34 mouse cellular contexts compared by ENCODE assay signal in the genomic region with DNA sequence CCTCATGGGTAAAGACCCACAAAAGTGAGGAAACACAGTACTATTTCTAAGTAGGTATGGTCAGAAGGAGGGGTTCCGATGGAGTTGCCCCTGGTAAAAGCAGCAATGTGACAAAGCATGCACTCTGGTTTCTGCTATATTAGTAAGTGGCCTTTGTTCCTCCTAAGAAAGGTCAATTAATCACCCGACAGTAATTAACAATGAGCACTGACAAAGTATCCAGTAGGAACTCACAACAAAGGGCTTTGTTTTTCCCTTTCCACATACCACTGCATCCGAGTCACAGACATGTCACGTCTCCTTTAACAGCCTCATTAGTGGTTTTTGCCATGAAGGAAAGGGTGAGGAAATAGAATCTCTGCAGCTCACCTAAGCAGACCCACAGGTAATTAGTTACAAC.
"Had no signal": no experiment of that assay in that cellular context is flagged by ENCODE, and none has a peak within 500 bp of the region (broad histone marks: within the 10 kb centered on the region; RNA-seq: fewer than 3 reads in every experiment).

No protein-coding gene starts in this region.

- H3K4me3 ChIP-seq: heart, embryonic 10.5 days; heart, embryonic 12.5 days; heart, embryonic 13.5 days; heart, embryonic 15.5 days; hindbrain, embryonic 10.5 days; hindbrain, embryonic 12.5 days; hindbrain, embryonic 13.5 days; hindbrain, embryonic 15.5 days; intestine, embryonic 15.5 days; kidney, embryonic 15.5 days; layer of hippocampus, adult 2 months had no signal

- H3K36me3 ChIP-seq: heart, embryonic 10.5 days; heart, embryonic 12.5 days; heart, embryonic 13.5 days; heart, embryonic 15.5 days; hindbrain, embryonic 10.5 days; hindbrain, embryonic 12.5 days; hindbrain, embryonic 13.5 days; hindbrain, embryonic 15.5 days; intestine, embryonic 15.5 days; kidney, embryonic 15.5 days had no signal

- H3K4me1 ChIP-seq: heart, embryonic 10.5 days; heart, embryonic 12.5 days; heart, embryonic 13.5 days; heart, embryonic 15.5 days; hindbrain, embryonic 10.5 days; hindbrain, embryonic 12.5 days; hindbrain, embryonic 15.5 days; intestine, embryonic 15.5 days; kidney, embryonic 15.5 days had no signal

- ATAC-seq: hindbrain, embryonic 16.5 days; hindbrain, postnatal 0 days; inflammation-experienced regulatory T-cells, adult 6 months; intestine, embryonic 15.5 days; intestine, embryonic 16.5 days had no signal

- DNase-seq: heart, postnatal 10 days; heart, postnatal 14 days; heart, postnatal 36 days; heart, postnatal 4 days; kidney, adult 11 months; kidney, adult 18-20 months; kidney, adult 2 months; kidney, adult 8-10 months; kidney, adult 9 months; kidney, postnatal 10 days; kidney, postnatal 14 days; kidney, postnatal 25 days; kidney, postnatal 36 days; kidney, postnatal 4 days; layer of hippocampus, adult 9-11 months; layer of hippocampus, postnatal 36 days had no signal

- H3K27ac ChIP-seq: heart, embryonic 10.5 days; heart, embryonic 13.5 days; heart, embryonic 15.5 days; hindbrain, embryonic 10.5 days; hindbrain, embryonic 12.5 days; hindbrain, embryonic 13.5 days; hindbrain, embryonic 14.5 days; hindbrain, embryonic 15.5 days; hindbrain, postnatal 0 days; intestine, embryonic 15.5 days; kidney, embryonic 15.5 days; kidney, postnatal 0 days; layer of hippocampus, adult 2 months had no signal

- H3K9me3 ChIP-seq: heart, embryonic 10.5 days; heart, embryonic 13.5 days; heart, embryonic 15.5 days; hindbrain, embryonic 10.5 days; hindbrain, embryonic 12.5 days; hindbrain, embryonic 13.5 days; hindbrain, embryonic 15.5 days; intestine, embryonic 15.5 days; kidney, embryonic 15.5 days had no signal

- H3K4me2 ChIP-seq: heart, embryonic 11.5 days; heart, embryonic 12.5 days; heart, embryonic 13.5 days; heart, embryonic 15.5 days; hindbrain, embryonic 12.5 days; hindbrain, embryonic 13.5 days; hindbrain, embryonic 14.5 days; hindbrain, embryonic 15.5 days; intestine, embryonic 15.5 days; kidney, embryonic 15.5 days had no signal

- H3K9ac ChIP-seq: heart, embryonic 12.5 days; heart, embryonic 13.5 days; heart, embryonic 15.5 days; hindbrain, embryonic 12.5 days; hindbrain, embryonic 13.5 days; hindbrain, embryonic 14.5 days; hindbrain, embryonic 15.5 days; intestine, embryonic 15.5 days; kidney, embryonic 15.5 days had no signal

- H3K27me3 ChIP-seq: heart, embryonic 12.5 days; heart, embryonic 13.5 days; heart, embryonic 15.5 days; hindbrain, embryonic 12.5 days; hindbrain, embryonic 13.5 days; hindbrain, embryonic 15.5 days; intestine, embryonic 15.5 days; kidney, embryonic 15.5 days had no signal
